Mouse (Mus musculus) stomach, postnatal 0 days (tissue): ENCODE data around the gene Atg9b. TPM values are rescaled to one million over a fixed set of nuclear protein-coding genes. Genes with fewer than 3 reads are reported as not detected.
A peak's percentile ranks its signal among the peaks of the same experiment; 100 is the strongest.

Experiments used
- ATAC-seq: fragments of 200-750 bp; cut with Nextera tagmentation; 2 replicates; pipeline ENCODE4 v1.8.0; 2017; ENCODE audit not compliant: low FRiP score, low TSS enrichment
- DNase-seq: peaks from one replicate; pipeline ENCODE4 v3.0.0-alpha.2; 2016; ENCODE audit warnings: low spot score
- H3K27ac ChIP-seq: fragments of 300-500 bp; sonication (generic); replicated peaks from 2 replicates; pipeline ENCODE4 v1.5.1; 2014; ENCODE audit warnings: mild to moderate bottlenecking, control low read depth
- H3K27me3 ChIP-seq: fragments of 300-500 bp; sonication (generic); 2 replicates; pipeline ENCODE4 v1.6.1; 2014; ENCODE audit warnings: low read length; ENCODE audit not compliant: control insufficient read depth, insufficient read depth
- H3K36me3 ChIP-seq: fragments of 300-500 bp; sonication (generic); 2 replicates; pipeline ENCODE4 v1.6.1; 2014; ENCODE audit warnings: low read length, mixed read lengths; ENCODE audit not compliant: control insufficient read depth, insufficient read depth
- H3K4me1 ChIP-seq: fragments of 300-500 bp; sonication (generic); replicated peaks from 2 replicates; pipeline ENCODE4 v1.6.1; 2014; ENCODE audit warnings: antibody characterized with exemption; ENCODE audit not compliant: control insufficient read depth, insufficient read depth
- H3K4me2 ChIP-seq: fragments of 300-500 bp; sonication (generic); replicated peaks from 2 replicates; pipeline ENCODE4 v1.6.1; 2014; ENCODE audit warnings: low read depth, mild to moderate bottlenecking, control low read depth, moderate library complexity
- H3K4me3 ChIP-seq: fragments of 300-500 bp; sonication (generic); 2 replicates; pipeline ENCODE4 v1.5.1; 2014; ENCODE audit warnings: low read depth, low read length, control low read depth
- H3K9ac ChIP-seq: fragments of 300-500 bp; sonication (generic); 2 replicates; pipeline ENCODE4 v1.6.1; 2014; ENCODE audit warnings: mild to moderate bottlenecking, low read length, control low read depth, mixed read lengths
- H3K9me3 ChIP-seq: fragments of 300-500 bp; sonication (generic); 2 replicates; pipeline ENCODE4 v1.6.1; 2016; ENCODE audit warnings: low read length; ENCODE audit not compliant: control insufficient read depth
- CTCF ChIP-seq: IDR thresholded peaks from 2 replicates; pipeline ENCODE4 v1.5.1; 2016; ENCODE audit warnings: antibody characterized with exemption, low read depth, mild to moderate bottlenecking, moderate library complexity
- EP300 ChIP-seq: optimal IDR thresholded peaks from 2 replicates; pipeline ENCODE3; 2016; ENCODE audit warnings: antibody characterized with exemption
- WGBS: fragments of 180-500 bp; shearing (Covaris S2); extraction: QIAGEN DNeasy Blood & Tissue Kit; methylation state at CpG from one replicate; pipeline ENCODE4 v1.1.7; 2014; 5-methylcytosine and 5-hydroxymethylcytosine counted together
- polyA plus RNA-seq: library from polyadenylated mRNA; unstranded; fragments of >200 nt; fragmentation: Nextera tagmentation; extraction: Ambion mirVana; gene quantifications from 2 replicates; pipeline ENCODE4 v1.2.1, GENCODE M21; 2015

Gene Atg9b
- polyA plus RNA-seq, 1 experiment from 2014 or later = 4.1 TPM

DNA sequence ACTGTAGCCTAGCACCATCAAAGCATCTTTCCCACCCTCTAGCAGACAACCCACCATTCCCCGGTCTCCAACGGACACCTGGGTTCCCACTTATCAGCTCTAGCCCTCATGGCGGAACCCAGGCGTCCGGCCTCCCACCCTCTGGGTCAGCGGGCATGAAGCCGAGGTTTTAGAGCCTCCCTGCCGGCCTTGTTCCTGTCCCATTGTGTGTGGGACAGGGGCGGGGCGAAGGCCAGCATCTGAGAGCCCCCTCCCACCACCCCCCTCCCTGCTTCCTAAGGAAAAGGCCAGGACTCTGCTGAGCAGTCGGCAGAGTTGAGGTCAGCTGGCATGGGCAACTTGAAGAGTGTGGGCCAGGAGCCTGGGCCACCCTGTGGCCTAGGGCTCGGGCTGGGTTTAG is 27.4 kb downstream of the Atg9b start, which contains the start of gene Nos3:
Gene Nos3, plus strand, starts transcription at position 303 of the 400 bp plus-strand sequence.
- DNase-seq (no peak), ATAC-seq (no peak)
- TF ChIP-seq CTCF = no peak
- H3K4me2 ChIP-seq = no peak within 1 kb of the TSS
- peak within 1 kb of the TSS; percentile 15 for H3K4me3 ChIP-seq
- H3K27ac ChIP-seq = no peak within 1 kb of the TSS; the same call in 1 of the 2 replicates
- no peak within 1 kb of the TSS for H3K9ac ChIP-seq
- H3K4me1 ChIP-seq = no peaks in the 10 kb centered on the region
- no peaks in the 10 kb centered on the region for H3K27me3 ChIP-seq
- H3K9me3 ChIP-seq = no peaks in the 10 kb centered on the region
- 57% methylated on average over 12 of the region's 12 CpGs for WGBS
- H3K36me3 ChIP-seq = no peaks in the 10 kb centered on the region

DNA sequence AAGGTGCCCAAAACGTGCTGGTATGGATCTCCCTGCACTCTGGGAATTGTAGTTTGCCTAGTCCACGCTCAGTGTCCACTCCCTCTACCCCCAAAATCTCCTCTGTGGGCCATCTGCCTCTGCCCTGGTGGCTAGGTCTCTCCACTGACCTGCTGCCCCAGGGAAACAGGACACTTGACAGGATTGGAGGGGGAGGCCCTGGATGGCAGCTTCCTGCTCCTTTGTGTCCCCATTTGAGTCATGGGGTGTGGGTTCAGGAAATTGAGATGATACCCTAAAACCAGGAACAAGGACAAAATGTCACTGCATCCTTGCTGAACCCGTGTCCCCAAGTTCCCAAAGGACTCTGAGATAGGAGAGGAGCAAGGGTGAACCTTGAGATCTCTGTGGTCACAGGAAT is 27.9 kb downstream of the Atg9b start:
- WGBS = 66% methylated on average over 3 of the region's 3 CpGs
- H3K4me1 ChIP-seq = no peaks in the 10 kb centered on the region
- no peak overlapping the region for H3K4me2 ChIP-seq
- no peak for TF ChIP-seq EP300
- no peak overlapping the region for H3K27ac ChIP-seq
- H3K27me3 ChIP-seq = no peaks in the 10 kb centered on the region
- ATAC-seq (no peak), DNase-seq (no peak)
- no peaks in the 10 kb centered on the region for H3K36me3 ChIP-seq
- no peaks in the 10 kb centered on the region for H3K9me3 ChIP-seq
- no peak overlapping the region for H3K4me3 ChIP-seq
- H3K9ac ChIP-seq = no peak overlapping the region

DNA sequence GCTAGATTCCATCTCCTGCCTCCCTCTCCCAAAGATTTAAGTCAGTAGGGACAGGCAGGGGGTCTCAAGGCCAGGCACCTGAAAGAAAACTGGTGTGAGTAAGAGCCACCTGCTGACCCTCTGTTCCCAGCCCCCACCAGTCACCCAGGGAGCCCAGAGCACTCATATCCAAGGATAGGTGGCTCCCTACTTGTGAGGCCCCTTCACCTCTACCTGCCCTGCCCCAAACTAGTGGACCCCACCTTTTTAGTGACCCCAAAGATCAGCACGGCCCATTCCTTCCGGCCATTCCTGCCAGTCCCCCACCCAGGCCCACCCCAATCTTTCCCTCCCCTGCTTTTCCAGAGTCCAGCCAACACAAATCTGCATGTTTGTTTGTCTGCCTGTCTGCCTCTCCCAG is 28.5 kb downstream of the Atg9b start:
- Histone ChIP-seq H3K9ac (no peak overlapping the region), H3K4me3 (no peak overlapping the region), H3K27ac (no peak overlapping the region), H3K36me3 (no peaks in the 10 kb centered on the region), H3K4me1 (no peaks in the 10 kb centered on the region), H3K9me3 (no peaks in the 10 kb centered on the region), H3K27me3 (no peaks in the 10 kb centered on the region), H3K4me2 (no peak overlapping the region)
- no peak for TF ChIP-seq CTCF
- ATAC-seq = no peak
- WGBS = 58% methylated on average over 2 of the region's 2 CpGs
- no peak for DNase-seq

DNA sequence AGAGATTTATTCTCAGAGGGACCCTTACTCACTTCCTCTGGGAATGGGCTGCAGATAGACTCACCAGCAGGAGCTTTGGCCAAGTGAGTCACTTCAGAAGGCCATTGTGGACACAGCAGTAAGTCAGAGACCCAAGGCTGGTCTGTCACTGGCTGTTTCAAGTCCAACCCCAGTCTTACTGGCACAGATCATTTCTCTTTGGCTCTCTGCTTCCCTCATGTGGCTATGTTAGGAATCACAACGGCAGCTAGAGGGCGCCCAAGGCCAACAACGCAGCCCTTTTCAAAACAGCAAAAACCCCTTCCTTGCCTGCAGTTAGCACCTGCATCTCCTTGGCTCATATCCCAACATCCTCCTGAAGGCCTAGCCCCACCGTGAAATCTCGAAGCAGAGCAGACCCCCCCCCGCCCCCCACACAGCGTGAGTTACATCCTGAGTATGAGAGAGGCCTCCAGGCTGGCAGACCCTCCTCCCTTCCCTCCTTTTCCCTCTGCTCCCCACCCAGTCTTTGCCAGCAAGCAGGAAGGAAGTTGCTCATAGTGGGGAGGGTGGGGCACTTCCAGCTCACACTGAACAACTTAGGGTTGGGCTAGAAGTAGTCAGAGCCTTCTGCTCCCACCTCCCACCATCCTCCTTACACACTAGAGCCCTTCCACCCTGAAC is 31.0 kb downstream of the Atg9b start:
- WGBS = 2% methylated on average over 7 of the region's 7 CpGs
- Histone ChIP-seq H3K27me3 (no peaks in the 10 kb centered on the region), H3K27ac (no peak overlapping the region), H3K9me3 (no peaks in the 10 kb centered on the region), H3K4me3 (no peak overlapping the region), H3K4me2 (no peak overlapping the region), H3K4me1 (no peaks in the 10 kb centered on the region), H3K36me3 (no peaks in the 10 kb centered on the region), H3K9ac (no peak overlapping the region)
- ATAC-seq (peak; percentile 84), DNase-seq (peak; percentile 82)
- TF ChIP-seq EP300 = no peak
- TF ChIP-seq CTCF = peak; percentile 100

DNA sequence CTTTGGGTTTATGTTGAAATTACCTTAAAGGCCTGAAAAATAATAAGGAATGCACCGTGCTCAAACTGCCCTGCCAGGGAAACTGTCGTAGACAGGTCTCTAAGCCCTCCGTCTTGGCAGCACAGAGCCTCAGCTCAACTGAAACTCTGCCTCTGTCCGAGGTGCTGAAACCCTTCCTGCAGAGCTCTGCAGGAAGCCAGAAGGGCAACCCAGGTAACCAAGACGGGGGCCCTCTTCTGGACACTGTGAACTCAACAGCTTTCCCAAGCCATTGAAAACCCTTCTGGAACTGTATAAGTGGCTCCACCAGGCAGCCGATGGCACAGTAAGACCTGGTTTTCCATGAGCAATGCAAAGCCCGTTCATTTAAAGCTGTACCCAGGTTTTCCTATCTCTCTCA is 34.5 kb downstream of the Atg9b start:
- Histone ChIP-seq H3K4me3 (no peak overlapping the region), H3K4me2 (no peak overlapping the region), H3K9ac (no peak overlapping the region), H3K27ac (no peak overlapping the region), H3K4me1 (no peaks in the 10 kb centered on the region), H3K27me3 (no peaks in the 10 kb centered on the region), H3K36me3 (no peaks in the 10 kb centered on the region), H3K9me3 (no peaks in the 10 kb centered on the region)
- ATAC-seq (peak; percentile 70), DNase-seq (peak; percentile 92)
- TF ChIP-seq CTCF (peak; percentile 82), EP300 (no peak)
- WGBS = 10% methylated on average over 7 of the region's 7 CpGs

DNA sequence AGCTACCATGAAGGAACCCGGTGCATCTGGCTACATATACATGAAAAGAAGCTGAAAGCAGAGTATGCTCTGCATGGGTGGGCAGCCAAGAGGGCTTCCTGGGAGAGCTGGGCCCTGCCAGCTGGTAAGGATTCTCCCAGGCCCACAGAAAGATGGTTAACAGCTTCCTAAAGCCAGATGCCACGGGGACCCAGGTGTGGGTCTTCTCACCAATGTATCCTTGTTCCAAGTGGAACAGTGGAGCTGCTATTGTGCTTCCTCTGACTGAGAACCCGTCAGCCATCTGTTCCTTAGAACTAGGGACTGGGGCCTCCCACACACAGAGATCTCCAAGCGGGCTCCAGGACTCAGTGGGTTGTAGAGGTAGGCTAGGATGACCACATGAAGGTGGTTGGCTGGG is 35.2 kb downstream of the Atg9b start:
- DNase-seq = no peak

More for the DNA sequence above, 35.2 kb downstream of the Atg9b start:
- H3K27me3 ChIP-seq = no peaks in the 10 kb centered on the region
- no peak overlapping the region for H3K4me3 ChIP-seq
- WGBS = 46% methylated on average over 4 of the region's 4 CpGs
- no peaks in the 10 kb centered on the region for H3K9me3 ChIP-seq
- TF ChIP-seq EP300 (no peak), CTCF (no peak)
- no peak overlapping the region for H3K9ac ChIP-seq
- no peak for ATAC-seq
- H3K27ac ChIP-seq = no peak overlapping the region
- H3K4me1 ChIP-seq = no peaks in the 10 kb centered on the region
- no peak overlapping the region for H3K4me2 ChIP-seq
- no peaks in the 10 kb centered on the region for H3K36me3 ChIP-seq
